Mouse (Mus musculus) lung, postnatal 0 days (tissue): ENCODE data around the gene Fam178b. TPM values are rescaled to one million over a fixed set of nuclear protein-coding genes. Genes with fewer than 3 reads are reported as not detected.

Experiments used
- ATAC-seq: fragments of 200-750 bp; cut with Nextera tagmentation; 2 replicates; pipeline ENCODE4 v1.8.0; 2017; ENCODE audit warnings: moderate library complexity
- DNase-seq: peaks from one replicate; pipeline ENCODE4 v3.0.0-alpha.2; 2016; ENCODE audit warnings: low spot score
- H3K27ac ChIP-seq: fragments of 300-500 bp; sonication (generic); 2 replicates; pipeline ENCODE4 v1.5.1; 2014; ENCODE audit warnings: antibody characterized with exemption, mild to moderate bottlenecking, low read length, mixed read lengths
- H3K27me3 ChIP-seq: fragments of 300-500 bp; sonication (generic); replicated peaks from 2 replicates; pipeline ENCODE4 v1.6.1; 2014; ENCODE audit warnings: low read length, mixed read lengths; ENCODE audit not compliant: insufficient read depth
- H3K36me3 ChIP-seq: fragments of 300-500 bp; sonication (generic); 2 replicates; pipeline ENCODE4 v1.6.1; 2014; ENCODE audit warnings: low read length, mixed read lengths; ENCODE audit not compliant: insufficient read depth
- H3K4me1 ChIP-seq: fragments of 300-500 bp; sonication (generic); 2 replicates; pipeline ENCODE4 v1.6.1; 2014; ENCODE audit warnings: antibody characterized with exemption, low read depth, low read length, mixed read lengths; ENCODE audit not compliant: insufficient read depth
- H3K4me2 ChIP-seq: fragments of 300-500 bp; sonication (generic); replicated peaks from 2 replicates; pipeline ENCODE4 v1.6.1; 2014; ENCODE audit warnings: low read depth, mild to moderate bottlenecking, low read length, moderate library complexity, mixed read lengths
- H3K4me3 ChIP-seq: fragments of 300-500 bp; sonication (generic); 2 replicates; pipeline ENCODE4 v1.5.1; 2014; ENCODE audit warnings: low read depth, low read length
- H3K9ac ChIP-seq: fragments of 300-500 bp; sonication (generic); replicated peaks from 2 replicates; pipeline ENCODE4 v1.6.1; 2014; ENCODE audit warnings: low read depth, mild to moderate bottlenecking
- H3K9me3 ChIP-seq: fragments of 300-500 bp; sonication (generic); 2 replicates; pipeline ENCODE4 v1.6.1; 2016; ENCODE audit warnings: low read length, mixed read lengths
- CTCF ChIP-seq: IDR thresholded peaks from 2 replicates; pipeline ENCODE4 v1.5.1; 2016; ENCODE audit warnings: antibody characterized with exemption, mild to moderate bottlenecking
- EP300 ChIP-seq: IDR thresholded peaks from 2 replicates; pipeline ENCODE4 v1.6.1; 2016; ENCODE audit warnings: antibody characterized with exemption, mild to moderate bottlenecking, control low read depth
- WGBS: fragments of 180-500 bp; shearing (Covaris S2); extraction: QIAGEN DNeasy Blood & Tissue Kit; methylation state at CpG from one replicate; pipeline ENCODE4 v1.1.7; 2014; 5-methylcytosine and 5-hydroxymethylcytosine counted together
- microRNA-seq: library from miRNA; unstranded; fragments of <30 nt; microRNA quantifications from one replicate; pipeline ENCODE4, GENCODE M21; 2016
- polyA plus RNA-seq: library from polyadenylated mRNA; unstranded; fragments of >200 nt; fragmentation: Nextera tagmentation; extraction: Ambion mirVana; gene quantifications from 2 replicates; pipeline ENCODE4 v1.2.1, GENCODE M21; 2015

Fam178b gene
- polyA plus RNA-seq, 1 experiment from 2014 or later = 5.1 TPM

- Histone ChIP-seq H3K27ac (no peak overlapping the region), H3K4me1 (0 out of 2 replicates have a peak, but pooled peaks cover under 1% of the 10 kb centered on the region), H3K4me3 (no peak overlapping the region), H3K27me3 (no peaks in the 10 kb centered on the region), H3K36me3 (peaks cover 36% of the 10 kb centered on the region), H3K9me3 (no peaks in the 10 kb centered on the region), H3K4me2 (no peak overlapping the region), H3K9ac (no peak overlapping the region)
- ATAC-seq (no peak), DNase-seq (no peak)
- TF ChIP-seq EP300 = no peak
- TF ChIP-seq CTCF = no peak
- WGBS = 68% methylated on average over 11 of the region's 11 CpGs
These were observed 163.4 kb downstream of the Fam178b start for GRCm38 (mm10) chr1:36519626-36520025.

- Histone ChIP-seq H3K27ac (no peak overlapping the region), H3K36me3 (peaks cover 31% of the 10 kb centered on the region), H3K4me1 (peaks cover 10% of the 10 kb centered on the region; the same call in 1 of the 2 replicates), H3K9ac (no peak overlapping the region), H3K27me3 (no peaks in the 10 kb centered on the region), H3K4me3 (no peak overlapping the region), H3K9me3 (no peaks in the 10 kb centered on the region), H3K4me2 (no peak overlapping the region)
- TF ChIP-seq CTCF (no peak), EP300 (no peak)
- DNase-seq = no peak
- 78% methylated on average over 3 of the region's 3 CpGs for WGBS
- ATAC-seq = no peak
These were observed 164.7 kb downstream of the Fam178b start for GRCm38 (mm10) chr1:36518259-36518658.

DNA sequence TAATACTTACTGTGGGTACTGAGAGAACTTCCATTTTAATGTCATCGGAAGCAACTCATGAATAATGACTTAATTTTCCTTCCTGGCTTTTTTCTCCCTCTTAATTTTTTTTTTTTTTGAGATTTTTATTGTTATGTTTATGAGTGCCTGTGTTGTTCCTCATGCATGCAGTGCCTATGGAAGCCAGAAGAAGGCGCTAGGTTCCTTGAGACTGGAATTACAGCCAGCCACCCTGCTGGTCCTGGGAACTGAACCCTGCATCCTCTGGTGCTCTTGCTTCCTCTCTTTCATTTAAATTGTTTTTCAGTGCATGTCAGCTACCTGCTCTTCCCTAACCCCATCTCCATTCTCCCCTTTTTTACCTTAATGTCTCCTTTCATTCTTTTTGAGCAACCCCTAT is 169.3 kb downstream of the Fam178b start:
- DNase-seq (peak; percentile 55), ATAC-seq (no peak)
- H3K27me3 ChIP-seq = no peaks in the 10 kb centered on the region
- no peak overlapping the region for H3K9ac ChIP-seq
- no peak for TF ChIP-seq EP300
- TF ChIP-seq CTCF = peak; percentile 70
- H3K4me3 ChIP-seq = peak overlapping the region; percentile 97; the same call in 1 of the 2 replicates
- no peaks in the 10 kb centered on the region for H3K9me3 ChIP-seq
- no peak overlapping the region for H3K27ac ChIP-seq
- 58% methylated on average over 2 of the region's 2 CpGs for WGBS
- H3K4me2 ChIP-seq = peak overlapping the region; percentile 98; the same call in 1 of the 2 replicates
- peaks cover 17% of the 10 kb centered on the region; the same call in 1 of the 2 replicates for H3K4me1 ChIP-seq
- no peaks in the 10 kb centered on the region for H3K36me3 ChIP-seq

GRCm38 (mm10) chr1:36513310-36513709 is 169.7 kb downstream of the Fam178b start:
- Histone ChIP-seq H3K27ac (no peak overlapping the region), H3K9ac (peak overlapping the region; percentile 82; the same call in 1 of the 2 replicates), H3K9me3 (no peaks in the 10 kb centered on the region), H3K4me2 (peak overlapping the region; percentile 98), H3K4me1 (peaks cover 17% of the 10 kb centered on the region; the same call in 1 of the 2 replicates), H3K27me3 (no peaks in the 10 kb centered on the region), H3K4me3 (peak overlapping the region; percentile 97), H3K36me3 (no peaks in the 10 kb centered on the region)
- no peak for DNase-seq
- TF ChIP-seq EP300 = no peak
- no peak for TF ChIP-seq CTCF
- 7% methylated on average over 1 of the region's 1 CpGs for WGBS
- ATAC-seq = no peak

GRCm38 (mm10) chr1:36512966-36513280 is 170.1 kb downstream of the Fam178b start:
- peak overlapping the region; percentile 97 for H3K4me3 ChIP-seq
- H3K27ac ChIP-seq = peak overlapping the region; percentile 98; the same call in 1 of the 2 replicates
- DNase-seq = no peak
- whole genome bisulfite sequencing = 2% methylated on average over 16 of the region's 16 CpGs
- peaks cover 17% of the 10 kb centered on the region; the same call in 1 of the 2 replicates for H3K4me1 ChIP-seq
- H3K9me3 ChIP-seq = no peaks in the 10 kb centered on the region
- H3K36me3 ChIP-seq = no peaks in the 10 kb centered on the region
- no peak for ATAC-seq
- TF ChIP-seq CTCF (no peak), EP300 (no peak)
- peak overlapping the region; percentile 98 for H3K4me2 ChIP-seq
- H3K9ac ChIP-seq = peak overlapping the region; percentile 82
- H3K27me3 ChIP-seq = no peaks in the 10 kb centered on the region

Small RNA genes within 50 kb of the gene (microRNA-seq; reads per million reads assigned to microRNA genes)
- gene Gm24133 = not detected

Other genes with a start within 250 kb of the Fam178b start
- gene Lman2l, start 237.9 kb downstream of the Fam178b start, polyA plus RNA-seq = 15.9 and 25.1 TPM in 2 replicates
- gene Cnnm4, start 211.6 kb downstream of the Fam178b start, polyA plus RNA-seq = 8.7 and 9.3 TPM in 2 replicates
- 3.3 TPM in 2 replicates for gene Cnnm3, start 171.3 kb downstream of the Fam178b start, polyA plus RNA-seq
- 6.2 and 10.5 TPM in 2 replicates for gene Ankrd23, start 146.3 kb downstream of the Fam178b start, polyA plus RNA-seq
- 0.62 TPM in 1 of 2 replicates, not detected in the other for gene Gm42417, start 143.8 kb downstream of the Fam178b start, polyA plus RNA-seq
- 19.4 and 23.1 TPM in 2 replicates for gene Ankrd39, start 135.7 kb downstream of the Fam178b start, polyA plus RNA-seq
- gene Sema4c, start 124.8 kb downstream of the Fam178b start, polyA plus RNA-seq = 11.7 and 15.0 TPM in 2 replicates
- 408 and 474 TPM in 2 replicates for gene Cox5b, start 8.3 kb upstream of the Fam178b start, polyA plus RNA-seq
- 0.11 TPM in 1 of 2 replicates, not detected in the other for gene 4933424G06Rik, start 27.0 kb upstream of the Fam178b start, polyA plus RNA-seq
- 68.2 and 75.8 TPM in 2 replicates for gene Actr1b, start 31.2 kb upstream of the Fam178b start, polyA plus RNA-seq
- gene Zap70, start 78.6 kb upstream of the Fam178b start, polyA plus RNA-seq = 4.3 and 5.2 TPM in 2 replicates